Mouse (Mus musculus): ENCODE measurements around the gene Mxi1.

Mxi1 gene

DNA sequence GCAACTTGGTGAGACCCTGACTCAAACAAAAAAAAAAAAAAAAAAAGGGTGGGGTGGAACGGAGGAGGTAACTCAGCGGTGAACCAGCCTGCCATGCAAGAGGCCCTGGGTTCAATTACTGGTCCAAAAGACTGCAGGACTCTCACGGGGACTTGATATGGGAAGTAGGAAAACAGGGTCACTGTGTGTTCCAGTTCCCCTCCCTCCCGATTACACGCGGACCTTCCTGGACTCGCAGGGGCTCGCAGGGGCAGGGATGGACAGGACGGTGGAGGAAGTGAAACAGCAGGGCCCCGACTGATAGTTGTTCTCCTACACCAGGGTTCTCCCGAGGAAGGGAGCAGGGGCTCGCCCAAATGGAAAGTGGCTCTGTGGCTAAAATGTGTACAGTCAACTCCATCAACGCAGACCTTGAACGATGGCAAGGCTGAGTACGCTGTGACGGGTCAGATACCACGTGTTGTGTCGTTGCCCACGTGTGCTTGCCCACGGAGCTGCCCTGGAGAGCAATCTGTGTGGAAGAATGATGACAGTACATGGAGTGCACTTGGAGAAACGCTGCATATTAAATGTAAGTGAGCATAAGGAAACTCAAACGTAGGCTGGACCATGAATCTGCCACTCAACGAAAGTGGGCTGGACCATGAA, 36.4 kb upstream of the Mxi1 start:
- no peaks in the 10 kb centered on the region for H3K36me3 ChIP-seq (ENCODE audit: insufficient read depth, low read length)
- no peak overlapping the region for H3K4me3 ChIP-seq (replicated peaks; ENCODE audit: low read length)
- H3K27me3 ChIP-seq (ENCODE audit: insufficient read depth, low read length), result peaks cover 13% of the 10 kb centered on the region; the same call in 1 of the 2 replicates
- no peak for TF ChIP-seq CTCF (conservative IDR thresholded peaks at IDR 0.05; ENCODE audit: low read length)
- no peak for TF ChIP-seq POU5F1 (IDR thresholded peaks at IDR 0.05; ENCODE audit: borderline replicate concordance, low read length)
- TF ChIP-seq NANOG (IDR thresholded peaks at IDR 0.05; ENCODE audit: borderline replicate concordance, low read length), result no peak
- H3K9me3 ChIP-seq (ENCODE audit: low read length), result no peaks in the 10 kb centered on the region
- H3K4me1 ChIP-seq (replicated peaks; ENCODE audit: low read depth, low read length), result peaks cover 51% of the 10 kb centered on the region

DNA sequence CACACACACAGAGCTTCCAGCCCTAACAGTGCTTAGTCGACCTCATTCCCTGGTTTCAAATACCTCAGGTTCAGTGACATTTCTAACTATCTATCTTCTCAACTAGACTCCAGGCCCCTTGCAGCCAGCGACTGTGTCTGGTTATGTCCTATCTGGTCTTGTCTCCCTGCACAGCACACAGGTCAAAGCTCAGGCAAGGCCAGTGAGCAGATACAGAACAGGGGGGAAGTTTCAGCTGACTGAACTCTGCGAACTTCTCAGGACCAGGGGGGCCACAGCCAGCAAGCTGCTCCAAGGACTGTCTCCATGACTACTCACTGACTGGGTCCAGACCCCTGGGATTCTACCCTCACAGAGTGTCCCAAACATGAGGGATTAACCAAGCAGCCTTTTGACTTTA, 35.1 kb upstream of the Mxi1 start:
- no peak for TF ChIP-seq POU5F1 (IDR thresholded peaks at IDR 0.05; ENCODE audit: borderline replicate concordance, low read length)
- TF ChIP-seq CTCF (conservative IDR thresholded peaks at IDR 0.05; ENCODE audit: low read length), result no peak
- TF ChIP-seq NANOG (IDR thresholded peaks at IDR 0.05; ENCODE audit: borderline replicate concordance, low read length), result no peak
- Histone ChIP-seq H3K36me3 (ENCODE audit: insufficient read depth, low read length) (no peaks in the 10 kb centered on the region), H3K4me1 (replicated peaks; ENCODE audit: low read depth, low read length) (peaks cover 55% of the 10 kb centered on the region), H3K9me3 (ENCODE audit: low read length) (no peaks in the 10 kb centered on the region), H3K27me3 (ENCODE audit: insufficient read depth, low read length) (peaks cover 17% of the 10 kb centered on the region), H3K4me3 (replicated peaks; ENCODE audit: low read length) (no peak overlapping the region)

GRCm38 (mm10) chr19:53276902-53277707, 33.2 kb upstream of the Mxi1 start:
- Histone ChIP-seq H3K9me3 (ENCODE audit: low read length) (no peaks in the 10 kb centered on the region), H3K27me3 (ENCODE audit: insufficient read depth, low read length) (peaks cover 17% of the 10 kb centered on the region), H3K4me3 (replicated peaks; ENCODE audit: low read length) (no peak overlapping the region; the same call in 1 of the 2 replicates), H3K36me3 (ENCODE audit: insufficient read depth, low read length) (no peaks in the 10 kb centered on the region), H3K4me1 (replicated peaks; ENCODE audit: low read depth, low read length) (peaks cover 48% of the 10 kb centered on the region)
- TF ChIP-seq NANOG (IDR thresholded peaks at IDR 0.05; ENCODE audit: borderline replicate concordance, low read length) (no peak), CTCF (conservative IDR thresholded peaks at IDR 0.05; ENCODE audit: low read length) (no peak), POU5F1 (IDR thresholded peaks at IDR 0.05; ENCODE audit: borderline replicate concordance, low read length) (no peak)

DNA sequence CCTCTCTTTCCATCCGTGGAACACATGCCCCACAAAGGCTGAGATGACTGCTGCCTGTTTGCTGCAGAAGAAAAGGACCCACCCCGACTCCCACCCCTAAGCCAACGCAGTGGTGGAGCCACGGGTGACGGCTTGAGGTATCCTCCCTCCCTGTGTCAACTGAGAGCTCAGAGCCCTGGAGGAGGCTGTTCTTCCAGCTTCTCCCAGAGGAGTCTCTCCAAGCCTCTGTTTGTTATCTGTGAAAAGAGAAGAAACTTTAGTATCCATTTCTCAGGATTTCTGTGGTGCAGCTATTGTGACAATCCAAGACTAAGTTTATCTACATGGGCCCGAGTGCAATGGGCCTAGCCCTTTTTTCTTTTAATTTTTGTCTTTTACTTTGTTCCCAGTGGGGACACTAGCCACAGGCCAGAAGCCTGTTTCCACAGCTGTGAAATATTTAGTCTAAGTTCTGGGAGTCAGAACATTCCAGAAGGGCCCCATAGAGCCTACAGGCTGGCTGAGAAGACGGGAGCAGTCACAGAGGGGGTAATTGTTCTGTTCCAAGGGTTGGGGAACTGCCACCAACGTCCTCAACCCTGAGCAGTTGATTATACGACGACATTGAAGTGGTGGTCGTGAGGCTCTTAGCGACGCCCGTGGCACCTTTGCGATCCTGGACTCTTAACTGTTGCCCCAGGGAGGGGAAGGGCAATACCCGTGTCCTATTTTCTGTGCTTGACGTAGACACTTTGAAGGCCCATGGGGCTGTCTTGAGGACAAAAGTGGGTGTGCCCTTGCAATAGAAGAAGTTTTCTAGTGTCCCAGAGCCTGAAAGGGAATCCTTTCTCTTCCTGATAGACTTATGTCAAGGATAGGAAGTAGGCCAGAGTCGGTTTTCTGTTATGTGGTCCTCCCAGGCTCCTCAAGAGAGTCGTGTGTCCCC, 31.6 kb upstream of the Mxi1 start:
- H3K9me3 ChIP-seq (ENCODE audit: low read length), result no peaks in the 10 kb centered on the region
- peaks cover 17% of the 10 kb centered on the region for H3K27me3 ChIP-seq (ENCODE audit: insufficient read depth, low read length)
- no peaks in the 10 kb centered on the region for H3K36me3 ChIP-seq (ENCODE audit: insufficient read depth, low read length)
- H3K4me3 ChIP-seq (replicated peaks; ENCODE audit: low read length), result no peak overlapping the region
- H3K4me1 ChIP-seq (replicated peaks; ENCODE audit: low read depth, low read length), result peaks cover 49% of the 10 kb centered on the region
- TF ChIP-seq NANOG (IDR thresholded peaks at IDR 0.05; ENCODE audit: borderline replicate concordance, low read length) (no peak), POU5F1 (IDR thresholded peaks at IDR 0.05; ENCODE audit: borderline replicate concordance, low read length) (no peak), CTCF (conservative IDR thresholded peaks at IDR 0.05; ENCODE audit: low read length) (no peak)

DNA sequence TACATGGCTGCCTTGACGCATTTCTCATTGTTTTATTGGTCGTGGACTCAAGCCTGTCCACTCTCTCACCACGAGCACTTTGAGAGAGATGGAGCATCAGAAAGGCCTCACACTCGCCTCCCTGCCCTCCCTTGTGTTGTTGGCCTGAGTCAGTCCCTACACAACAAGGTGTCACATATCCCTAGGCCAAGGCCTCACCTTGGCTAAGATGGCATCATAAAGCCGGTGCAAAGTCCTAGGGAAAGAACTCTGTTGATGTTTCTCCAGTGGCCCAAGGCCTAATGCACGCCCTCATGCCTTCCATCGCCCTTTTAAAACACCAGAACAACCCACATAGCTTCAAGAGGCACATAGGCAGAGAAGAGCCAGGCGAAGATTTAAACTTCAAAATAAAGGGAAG, 30.1 kb upstream of the Mxi1 start:
- peaks cover 53% of the 10 kb centered on the region for H3K4me1 ChIP-seq (replicated peaks; ENCODE audit: low read depth, low read length)
- no peak overlapping the region for H3K4me3 ChIP-seq (replicated peaks; ENCODE audit: low read length)
- TF ChIP-seq NANOG (IDR thresholded peaks at IDR 0.05; ENCODE audit: borderline replicate concordance, low read length) (no peak), CTCF (conservative IDR thresholded peaks at IDR 0.05; ENCODE audit: low read length) (no peak), POU5F1 (IDR thresholded peaks at IDR 0.05; ENCODE audit: borderline replicate concordance, low read length) (no peak)
- H3K9me3 ChIP-seq (ENCODE audit: low read length), result no peaks in the 10 kb centered on the region
- H3K36me3 ChIP-seq (ENCODE audit: insufficient read depth, low read length), result no peaks in the 10 kb centered on the region
- peaks cover 17% of the 10 kb centered on the region for H3K27me3 ChIP-seq (ENCODE audit: insufficient read depth, low read length)

GRCm38 (mm10) chr19:53282571-53282970, 27.7 kb upstream of the Mxi1 start:
- H3K4me1 ChIP-seq (replicated peaks; ENCODE audit: low read depth, low read length), result peaks cover 43% of the 10 kb centered on the region
- TF ChIP-seq NANOG (IDR thresholded peaks at IDR 0.05; ENCODE audit: borderline replicate concordance, low read length), result no peak
- no peak for TF ChIP-seq POU5F1 (IDR thresholded peaks at IDR 0.05; ENCODE audit: borderline replicate concordance, low read length)
- no peak for TF ChIP-seq CTCF (conservative IDR thresholded peaks at IDR 0.05; ENCODE audit: low read length)
- no peaks in the 10 kb centered on the region for H3K9me3 ChIP-seq (ENCODE audit: low read length)
- H3K36me3 ChIP-seq (ENCODE audit: insufficient read depth, low read length), result no peaks in the 10 kb centered on the region
- no peak overlapping the region for H3K4me3 ChIP-seq (replicated peaks; ENCODE audit: low read length)
- peaks cover 8% of the 10 kb centered on the region; the same call in 1 of the 2 replicates for H3K27me3 ChIP-seq (ENCODE audit: insufficient read depth, low read length)

DNA sequence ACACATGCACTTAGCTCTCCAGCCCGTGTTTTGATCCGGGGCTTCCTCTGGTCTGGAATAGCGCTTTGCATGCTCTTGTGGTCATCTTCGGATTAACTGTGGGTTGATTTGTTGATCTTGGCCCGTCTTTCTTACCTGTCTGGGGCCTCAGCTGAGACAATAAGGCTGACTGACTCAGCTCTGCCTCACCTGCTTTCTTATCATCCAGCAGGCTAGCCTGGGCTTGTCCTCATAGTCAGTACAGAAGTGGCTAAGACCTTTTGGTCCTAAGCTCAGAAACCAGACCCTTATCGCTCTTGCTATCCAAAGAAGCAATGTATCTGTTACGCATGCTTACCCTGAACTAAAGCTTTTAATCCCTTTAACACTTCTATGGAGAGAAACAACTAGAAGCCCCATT, 26.6 kb upstream of the Mxi1 start:
- Histone ChIP-seq H3K36me3 (ENCODE audit: insufficient read depth, low read length) (no peaks in the 10 kb centered on the region), H3K4me1 (replicated peaks; ENCODE audit: low read depth, low read length) (peaks cover 38% of the 10 kb centered on the region), H3K27me3 (ENCODE audit: insufficient read depth, low read length) (peaks cover 8% of the 10 kb centered on the region), H3K4me3 (replicated peaks; ENCODE audit: low read length) (peak overlapping the region; percentile 45), H3K9me3 (ENCODE audit: low read length) (no peaks in the 10 kb centered on the region)
- no peak for TF ChIP-seq CTCF (conservative IDR thresholded peaks at IDR 0.05; ENCODE audit: low read length)
- TF ChIP-seq NANOG (IDR thresholded peaks at IDR 0.05; ENCODE audit: borderline replicate concordance, low read length), result no peak
- no peak for TF ChIP-seq POU5F1 (IDR thresholded peaks at IDR 0.05; ENCODE audit: borderline replicate concordance, low read length)
